Mouse (Mus musculus) intestine, postnatal 0 days (tissue): ENCODE data around the gene 4930467E23Rik. TPM values are rescaled to one million over a fixed set of nuclear protein-coding genes. Genes with fewer than 3 reads are reported as not detected.
"Not testable (repeated sequence)": the region's sequence is repeated elsewhere in the genome, so short reads cannot be mapped to it uniquely, and the experiment has no call there.

Experiments used
- ATAC-seq: fragments of 200-750 bp; cut with Nextera tagmentation; 2 replicates; pipeline ENCODE4 v1.8.0; 2017; ENCODE audit warnings: mild to moderate bottlenecking, moderate TSS enrichment, moderate library complexity
- H3K27ac ChIP-seq: fragments of 300-500 bp; sonication (generic); 2 replicates; pipeline ENCODE4 v1.5.1; 2014; ENCODE audit warnings: mild to moderate bottlenecking, low read depth, low read length, moderate library complexity
- H3K27me3 ChIP-seq: fragments of 300-500 bp; sonication (generic); replicated peaks from 2 replicates; pipeline ENCODE4 v1.6.1; 2014; ENCODE audit warnings: low read length, mixed read lengths; ENCODE audit not compliant: control insufficient read depth, insufficient read depth
- H3K36me3 ChIP-seq: fragments of 300-500 bp; sonication (generic); 2 replicates; pipeline ENCODE4 v1.6.1; 2014; ENCODE audit warnings: mild to moderate bottlenecking, moderate library complexity; ENCODE audit not compliant: control insufficient read depth, insufficient read depth
- H3K4me1 ChIP-seq: fragments of 300-500 bp; sonication (generic); replicated peaks from 2 replicates; pipeline ENCODE4 v1.6.1; 2014; ENCODE audit warnings: antibody characterized with exemption, low read length, mixed read lengths; ENCODE audit not compliant: control insufficient read depth, insufficient read depth
- H3K4me2 ChIP-seq: fragments of 300-500 bp; sonication (generic); replicated peaks from 2 replicates; pipeline ENCODE4 v1.6.1; 2014; ENCODE audit warnings: low read depth, mild to moderate bottlenecking, moderate library complexity
- H3K4me3 ChIP-seq: fragments of 300-500 bp; sonication (generic); 2 replicates; pipeline ENCODE4 v1.5.1; 2014; ENCODE audit warnings: low read depth, low read length
- H3K9ac ChIP-seq: fragments of 300-500 bp; sonication (generic); 2 replicates; pipeline ENCODE4 v1.6.1; 2014; ENCODE audit warnings: mild to moderate bottlenecking, low read depth, low read length
- H3K9me3 ChIP-seq: fragments of 300-500 bp; sonication (generic); 2 replicates; pipeline ENCODE4 v1.6.1; 2016; ENCODE audit warnings: mixed run types; ENCODE audit not compliant: control insufficient read depth
- WGBS: fragments of 180-500 bp; shearing (Covaris S2); extraction: QIAGEN DNeasy Blood & Tissue Kit; methylation state at CpG from one replicate; pipeline ENCODE4 v1.1.7; 2014; 5-methylcytosine and 5-hydroxymethylcytosine counted together
- polyA plus RNA-seq: library from polyadenylated mRNA; unstranded; fragments of >200 nt; fragmentation: Nextera tagmentation; extraction: Ambion mirVana; gene quantifications from 2 replicates; pipeline ENCODE4 v1.2.1, GENCODE M21; 2015

Gene 4930467E23Rik
- polyA plus RNA-seq, 1 experiment from 2014 or later: not detected

DNA sequence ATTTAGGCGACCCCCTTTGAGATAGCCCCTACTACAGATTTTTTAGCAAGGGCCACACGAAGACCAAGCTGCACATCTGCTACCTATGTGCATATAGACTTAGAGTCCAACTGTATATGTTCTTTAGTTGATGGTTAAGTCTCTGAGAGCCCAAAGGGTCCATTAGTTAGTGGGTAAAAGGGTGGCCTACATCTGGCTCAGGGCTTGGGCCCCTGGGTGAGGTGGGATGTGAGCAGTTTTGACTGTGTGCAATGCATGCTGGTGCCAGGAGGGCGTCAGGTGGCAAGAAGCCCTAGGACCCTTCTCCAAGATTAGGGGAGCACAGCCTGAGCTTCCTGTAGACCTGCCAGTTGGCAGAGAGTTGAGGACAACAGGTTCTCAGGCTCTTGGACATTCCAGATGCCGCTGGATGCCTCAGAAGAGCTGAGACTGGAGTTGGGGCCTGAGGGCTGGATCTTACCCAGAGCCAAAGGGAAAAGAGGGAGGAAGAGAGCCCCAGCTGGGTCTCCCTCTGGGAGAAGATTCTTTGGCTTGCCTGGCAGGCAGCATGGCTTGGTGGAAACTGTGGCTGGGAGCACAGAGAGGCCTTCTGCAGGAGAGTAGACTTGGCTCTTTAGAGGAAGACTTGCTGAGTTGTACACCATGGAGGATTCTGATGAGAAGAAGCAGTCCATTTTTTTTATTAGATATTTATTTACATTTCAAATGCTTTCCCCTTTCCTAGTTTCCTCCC lies 33.6 kb downstream of the 4930467E23Rik start:
- H3K27ac ChIP-seq, H3K4me2 ChIP-seq, H3K27me3 ChIP-seq, H3K4me3 ChIP-seq, H3K36me3 ChIP-seq, H3K9me3 ChIP-seq, ATAC-seq, H3K4me1 ChIP-seq, H3K9ac ChIP-seq: not testable (repeated sequence)
- WGBS: 63% methylated on average over 4 of the region's 4 CpGs

DNA sequence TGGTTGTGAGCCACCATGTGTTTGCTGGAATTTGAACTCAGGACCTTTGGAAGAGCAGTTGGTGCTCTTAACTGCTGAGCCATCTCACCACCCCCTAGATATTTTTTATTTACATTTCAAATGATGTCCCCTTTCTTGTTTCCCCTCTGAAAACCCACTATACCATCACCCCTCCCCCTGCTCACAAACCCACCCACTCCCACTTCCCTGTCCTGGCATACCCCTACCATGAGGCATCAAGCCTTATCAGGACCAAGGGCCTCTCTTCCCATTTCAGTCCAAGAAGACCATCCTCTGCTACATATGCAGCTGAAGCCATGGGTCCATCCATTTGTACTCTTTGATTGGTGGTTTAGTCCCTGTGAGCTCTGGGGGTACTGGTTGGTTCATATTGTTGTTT lies 36.2 kb downstream of the 4930467E23Rik start:
- H3K9me3 ChIP-seq, H3K4me3 ChIP-seq, H3K4me1 ChIP-seq, ATAC-seq, H3K27me3 ChIP-seq, H3K36me3 ChIP-seq, H3K27ac ChIP-seq, H3K9ac ChIP-seq, H3K4me2 ChIP-seq: not testable (repeated sequence)

DNA sequence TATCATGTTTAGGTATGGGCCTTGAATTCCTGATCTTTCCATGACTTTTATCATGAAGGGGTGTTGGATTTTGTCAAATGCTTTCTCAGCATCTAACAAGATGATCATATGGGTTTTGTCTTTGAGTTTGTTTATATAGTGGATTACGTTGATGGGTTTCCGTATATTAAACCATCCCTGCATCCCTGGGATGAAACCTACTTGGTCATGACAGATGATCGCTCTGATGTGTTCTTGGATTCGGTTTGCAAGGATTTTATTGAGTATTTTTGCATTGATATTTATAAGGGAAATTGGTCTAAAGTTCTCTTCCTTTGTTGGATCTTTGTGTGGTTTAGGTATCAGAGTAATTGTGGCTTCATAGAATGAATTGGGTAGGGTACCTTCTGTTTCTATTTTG lies 44.1 kb downstream of the 4930467E23Rik start:
- H3K9me3 ChIP-seq, H3K4me3 ChIP-seq, H3K4me2 ChIP-seq, H3K36me3 ChIP-seq, ATAC-seq, H3K27me3 ChIP-seq, H3K4me1 ChIP-seq, H3K27ac ChIP-seq, H3K9ac ChIP-seq: not testable (repeated sequence)
- 80% methylated on average over 4 of the region's 4 CpGs for WGBS

GRCm38 (mm10) chr8:19776311-19776710 lies 46.9 kb downstream of the 4930467E23Rik start:
- H3K27me3 ChIP-seq, H3K9ac ChIP-seq, H3K36me3 ChIP-seq, H3K4me3 ChIP-seq, H3K4me1 ChIP-seq, H3K4me2 ChIP-seq, H3K9me3 ChIP-seq, H3K27ac ChIP-seq, ATAC-seq: not testable (repeated sequence)

GRCm38 (mm10) chr8:19777500-19777899 lies 48.1 kb downstream of the 4930467E23Rik start:
- ATAC-seq, H3K27ac ChIP-seq, H3K36me3 ChIP-seq, H3K9ac ChIP-seq, H3K4me3 ChIP-seq, H3K4me2 ChIP-seq, H3K27me3 ChIP-seq, H3K4me1 ChIP-seq, H3K9me3 ChIP-seq: not testable (repeated sequence)
- WGBS: 40% methylated on average over 2 of the region's 2 CpGs

DNA sequence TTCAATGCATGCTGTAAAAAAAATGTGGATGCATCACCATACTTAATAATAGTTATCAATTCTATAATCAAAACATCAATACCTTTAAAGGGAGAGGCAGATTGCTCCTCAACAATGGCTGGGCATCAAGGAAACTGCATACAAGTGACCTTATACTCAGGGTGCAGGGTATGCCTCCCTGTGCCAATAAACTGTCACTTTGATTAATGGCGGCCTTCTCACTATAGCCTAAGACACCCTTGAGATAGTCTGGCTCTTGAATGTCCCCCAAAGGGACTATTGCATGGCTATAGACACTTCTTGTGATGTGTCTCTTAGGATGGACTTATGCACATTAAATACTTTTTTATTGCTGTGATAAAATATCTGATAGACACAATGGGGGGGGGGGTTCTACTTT lies 48.8 kb downstream of the 4930467E23Rik start:
- not testable (repeated sequence) for ATAC-seq

DNA sequence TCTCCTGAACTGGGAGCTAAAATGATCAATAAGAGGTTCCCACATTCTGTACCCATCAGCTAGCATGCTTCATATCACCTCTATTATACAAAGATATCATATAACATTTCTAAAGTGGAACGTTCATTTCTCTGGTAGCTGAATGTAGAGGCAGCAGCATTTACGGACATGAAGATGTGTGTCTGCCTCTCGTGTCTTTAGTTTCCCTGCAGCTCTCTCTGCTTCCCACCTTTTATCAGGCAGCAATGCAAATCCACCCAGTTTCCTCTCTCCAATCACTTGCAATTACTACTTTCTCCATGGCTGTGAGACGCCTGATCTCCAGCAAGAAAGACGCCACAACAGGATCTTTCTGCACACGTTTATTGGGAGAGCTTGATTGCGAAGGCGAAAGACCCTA lies 49.5 kb downstream of the 4930467E23Rik start:
- H3K9ac ChIP-seq, H3K4me1 ChIP-seq, H3K27ac ChIP-seq, H3K36me3 ChIP-seq, ATAC-seq, H3K4me3 ChIP-seq, H3K27me3 ChIP-seq, H3K9me3 ChIP-seq, H3K4me2 ChIP-seq: not testable (repeated sequence)
- WGBS: 92% methylated on average over 8 of the region's 8 CpGs

More for the DNA sequence above, 48.8 kb downstream of the 4930467E23Rik start:
- not testable (repeated sequence) for H3K27ac ChIP-seq, H3K9me3 ChIP-seq, H3K27me3 ChIP-seq, H3K4me2 ChIP-seq, H3K4me3 ChIP-seq, H3K9ac ChIP-seq, H3K4me1 ChIP-seq, H3K36me3 ChIP-seq
- 56% methylated on average over 1 of the region's 1 CpGs for WGBS

DNA sequence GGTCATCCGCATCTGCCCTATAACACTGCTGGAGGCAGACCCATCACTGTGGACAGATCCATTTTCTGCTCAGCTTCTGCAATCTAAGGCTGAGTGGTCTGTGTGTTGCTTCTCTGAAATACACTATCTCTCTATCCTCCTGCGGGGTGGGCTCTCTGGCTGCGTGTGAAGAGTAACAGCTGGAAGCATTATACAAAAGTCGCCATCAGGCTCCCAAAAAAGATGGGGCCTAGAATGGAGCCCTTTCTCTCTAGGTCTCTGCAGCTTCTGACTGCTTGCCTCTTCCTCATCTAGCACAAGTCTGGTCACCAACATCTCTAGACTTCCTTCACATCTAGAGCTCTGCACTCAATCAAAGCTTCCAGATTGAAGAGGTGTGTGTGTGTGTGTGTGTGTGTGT lies 50.8 kb downstream of the 4930467E23Rik start:
- H3K27ac ChIP-seq, H3K4me1 ChIP-seq, H3K9ac ChIP-seq, H3K4me3 ChIP-seq, ATAC-seq, H3K9me3 ChIP-seq, H3K4me2 ChIP-seq, H3K36me3 ChIP-seq, H3K27me3 ChIP-seq: not testable (repeated sequence)
- 78% methylated on average over 4 of the region's 4 CpGs for WGBS

- H3K4me2 ChIP-seq, H3K4me1 ChIP-seq, H3K4me3 ChIP-seq, H3K27me3 ChIP-seq, H3K36me3 ChIP-seq, H3K27ac ChIP-seq, ATAC-seq, H3K9me3 ChIP-seq, H3K9ac ChIP-seq: not testable (repeated sequence)
These were observed 51.3 kb downstream of the 4930467E23Rik start for GRCm38 (mm10) chr8:19780658-19781057.
